Mouse (Mus musculus) B cell, adult (primary cell): ENCODE data around the gene Cep41. TPM values are rescaled to one million over a fixed set of nuclear protein-coding genes. Genes with fewer than 3 reads are reported as not detected.

Source experiments
- total RNA-seq: library from RNA; stranded (reverse); gene quantifications from 4 replicates; pipeline ENCODE4 v1.2.4, GENCODE M21; 2023; ENCODE audit not compliant: inconsistent age

Gene Cep41
- 6.2 to 10.1 TPM (median 7.1 TPM) in 4 replicates for total RNA-seq

DNA sequence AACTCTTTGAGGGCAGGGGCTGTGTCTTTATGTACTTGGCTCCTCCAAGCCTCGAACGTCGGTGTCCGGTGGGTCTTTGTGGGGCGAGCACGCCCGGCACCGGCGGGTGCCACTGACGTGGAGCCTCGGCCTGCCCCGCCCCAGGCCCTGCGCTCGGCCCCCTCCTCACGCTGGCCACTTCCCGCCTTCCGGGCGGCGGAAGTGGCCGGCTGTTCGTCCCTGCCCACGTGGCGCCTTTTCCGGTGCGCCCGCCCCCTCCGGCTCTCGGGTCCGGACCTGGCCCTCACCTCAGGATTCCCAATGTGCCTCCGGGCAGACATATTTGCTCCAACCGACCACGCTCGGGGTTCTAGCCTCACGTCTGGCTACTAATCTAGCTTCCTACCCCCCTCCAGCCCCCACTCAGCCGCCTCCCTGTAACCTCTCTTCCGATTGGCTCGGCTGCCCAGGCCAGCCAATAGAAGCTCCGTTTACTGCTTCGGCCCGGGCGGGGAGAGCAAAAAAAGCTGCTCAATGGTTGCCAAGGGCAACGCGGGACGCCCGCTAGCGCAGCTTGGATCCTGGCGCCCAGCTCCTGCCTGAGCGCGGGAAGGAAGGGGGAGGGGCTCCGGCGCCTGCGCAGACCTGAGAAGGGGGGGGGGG lies at the start of gene Cep41:
TSS of gene Cep41 (minus strand) at position 400 of the 642 bp plus-strand sequence.

DNA sequence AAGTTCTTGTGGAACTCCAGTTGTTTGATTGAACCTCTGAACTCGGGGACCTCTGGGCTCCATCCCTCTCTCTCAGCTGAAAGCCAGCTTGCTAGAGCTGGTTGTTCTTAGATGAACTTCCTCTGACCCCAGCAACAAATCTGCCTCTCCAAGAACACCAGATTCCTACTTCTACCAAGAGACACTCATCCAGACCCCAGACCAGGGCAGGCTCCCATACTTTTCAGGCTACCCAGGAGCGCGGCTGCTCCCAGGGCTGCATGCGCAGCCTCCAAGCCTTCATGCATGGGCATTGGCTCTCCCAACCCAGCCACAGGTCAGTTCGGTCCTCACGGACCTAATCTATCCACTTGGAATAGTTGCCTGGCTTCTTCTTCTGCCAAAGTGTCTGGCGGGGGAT lies 29.8 kb upstream of the Cep41 start, which contains the start of gene Mest:
TSS of gene Mest (plus strand) at position 217 of the 400 bp plus-strand sequence.

DNA sequence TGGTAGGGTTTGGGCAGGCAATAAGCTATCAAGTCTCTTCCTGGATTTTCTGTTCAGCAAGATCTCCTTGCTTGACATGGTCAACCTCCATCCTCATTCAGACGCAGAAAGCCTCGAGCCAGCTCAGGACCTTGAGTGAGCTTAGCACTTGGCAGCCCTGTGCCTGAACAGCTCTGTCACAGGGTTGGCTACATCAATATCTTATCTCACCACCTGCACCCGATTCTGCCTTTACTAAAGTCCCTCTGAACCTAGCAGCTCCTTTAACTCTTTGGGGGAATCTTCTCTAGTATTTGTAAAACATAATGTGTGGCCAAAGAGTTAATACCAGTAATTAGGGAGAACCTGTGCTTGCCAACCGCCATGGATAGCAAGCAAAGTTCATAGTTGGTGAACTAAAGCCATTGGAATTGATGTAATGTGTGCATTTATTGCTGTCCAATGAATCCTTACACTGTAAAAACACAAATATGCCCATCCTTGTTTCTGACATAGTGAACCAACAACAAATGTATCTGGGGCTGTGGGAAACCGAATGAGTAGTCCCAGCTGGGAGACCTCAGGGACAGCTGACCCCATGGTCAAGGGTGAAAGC lies 54.8 kb downstream of the Cep41 start, which contains the start of gene Cpa1:
TSS of gene Cpa1 (plus strand) at position 545 of the 595 bp plus-strand sequence.

DNA sequence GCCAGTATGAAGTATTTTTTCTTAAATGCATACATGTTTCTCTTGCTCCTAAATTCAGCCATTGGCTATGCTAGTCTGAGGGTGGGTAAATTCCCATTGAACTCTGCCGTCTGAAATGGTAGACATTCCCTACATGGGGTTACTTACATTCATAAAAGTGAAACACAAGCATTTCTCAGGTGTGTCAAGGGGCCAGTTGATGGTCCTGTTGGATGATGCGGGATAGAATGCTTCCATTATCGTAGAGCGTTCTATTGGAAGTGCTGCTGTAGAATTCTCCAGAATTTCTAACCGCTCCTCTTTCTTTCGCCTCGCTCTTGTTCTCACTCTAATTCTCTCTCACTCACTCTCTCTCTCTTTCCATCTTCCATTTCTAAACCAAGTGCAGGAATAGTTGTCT lies 82.8 kb downstream of the Cep41 start, which contains the start of gene Cpa5:
TSS of gene Cpa5 (plus strand) at position 301 of the 400 bp plus-strand sequence.

Other genes starting within 250 kb of the Cep41 start
- gene Tmem209, start 184.0 kb downstream of the Cep41 start, total RNA-seq, result 30.7 to 37.1 TPM (median 33.8 TPM) in 4 replicates
- gene Ssmem1, start 183.9 kb downstream of the Cep41 start, total RNA-seq, result 0.45 to 1.3 TPM (median 0.68 TPM) in 4 replicates
- not detected in 4 replicates for gene Cpa2, start 152.2 kb downstream of the Cep41 start, total RNA-seq
- gene Cpa4, start 125.4 kb downstream of the Cep41 start, total RNA-seq, result not detected in 4 replicates
- gene Cpa5, start 82.7 kb downstream of the Cep41 start, total RNA-seq, result not detected in 4 replicates
- gene Cpa1, start 54.5 kb downstream of the Cep41 start, total RNA-seq, result 0.96 to 1.7 TPM in 2 of 4 replicates, not detected in the others
- gene Mest, start 29.8 kb upstream of the Cep41 start, total RNA-seq, result 1.3 to 1.5 TPM in 2 of 4 replicates, not detected in the others
- 45.9 to 59.7 TPM (median 52.7 TPM) in 4 replicates for gene Copg2, start 203.0 kb upstream of the Cep41 start, total RNA-seq
- gene Tsga13, start 221.8 kb upstream of the Cep41 start, total RNA-seq, result 4.4 to 11.2 TPM (median 7.8 TPM) in 4 replicates